Mouse (Mus musculus) cerebellum, adult 2 months (tissue): ENCODE measurements around the gene Nckap5l.

Experiments
- CTCF ChIP-seq: fragments of 200-500 bp; IDR thresholded peaks from 2 replicates; pipeline ENCODE4 v1.5.1; 2011; ENCODE audit warnings: low read depth, mild to moderate bottlenecking, control low read depth, low read length, moderate library complexity, borderline replicate concordance; ENCODE audit not compliant: insufficient read depth
- POLR2A ChIP-seq: fragments of 200-500 bp; IDR thresholded peaks from 2 replicates; pipeline ENCODE4 v1.6.1; 2011; ENCODE audit warnings: low read length, control low read depth, borderline replicate concordance; ENCODE audit not compliant: insufficient read depth

DNA sequence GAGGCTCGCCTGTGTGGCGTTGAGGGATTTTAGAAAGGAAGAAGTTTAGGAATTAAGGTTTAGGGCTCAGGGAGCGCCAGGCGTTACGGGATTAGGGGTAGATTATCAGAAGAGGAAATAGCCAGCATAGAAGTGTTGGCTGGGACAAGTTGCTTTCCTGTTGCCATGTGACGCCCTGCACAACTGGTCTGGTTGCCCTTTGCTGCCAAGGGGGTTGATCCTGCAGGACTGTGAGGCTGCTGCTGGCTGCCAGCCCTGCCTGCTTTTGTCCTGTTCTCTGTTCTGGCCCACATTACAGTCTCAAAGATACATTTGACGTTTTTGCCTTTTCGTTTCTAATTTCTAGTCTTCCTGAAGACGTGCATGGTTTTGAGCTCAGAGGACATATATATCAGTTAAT, 52.4 kb downstream of the Nckap5l start:
- TF ChIP-seq CTCF (no peak), POLR2A (no peak)
